Mouse (Mus musculus) kidney, postnatal 4 days (tissue): ENCODE measurements around the gene Drd5.

Source experiments
- DNase-seq, 2 experiments: peaks; one replicate each; pipeline ENCODE4 v3.0.0; 2021; ENCODE audit warnings: mixed read lengths in 2 of 2

Drd5 gene

GRCm38 (mm10) chr5:38318966-38319786, at the start of gene Drd5:
Gene Drd5, plus strand, starts transcription at chr5:38319367.
- peak in 1 of 2 experiments; percentile 12 for DNase-seq

DNA sequence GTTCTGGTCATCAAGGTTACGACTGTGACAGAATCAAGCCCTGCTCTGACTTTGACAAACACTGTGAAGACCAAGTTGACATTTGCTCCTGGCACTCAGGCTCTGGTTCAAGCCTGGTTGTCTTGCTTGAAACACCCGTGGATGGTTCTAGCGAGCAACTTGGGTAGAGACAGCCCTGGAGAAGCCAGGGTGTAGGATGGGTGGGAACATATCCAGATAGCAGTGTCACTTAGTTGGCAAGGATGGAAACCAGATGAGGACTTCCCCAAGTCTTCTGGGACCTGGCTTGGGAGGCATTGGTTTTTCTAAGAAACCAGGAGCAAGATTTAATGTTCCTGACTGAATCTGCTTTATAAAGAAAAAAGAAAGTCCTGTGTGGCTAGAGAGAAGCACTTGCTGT, 48.2 kb upstream of the Drd5 start:
- DNase-seq, result no peak

GRCm38 (mm10) chr5:38273831-38274230, 45.3 kb upstream of the Drd5 start:
- DNase-seq, result no peak

GRCm38 (mm10) chr5:38275771-38276170, 43.4 kb upstream of the Drd5 start, which contains the start of gene Otop1:
Gene Otop1, plus strand, starts transcription at chr5:38275972.
- DNase-seq, result no peak

GRCm38 (mm10) chr5:38276451-38276850, 42.7 kb upstream of the Drd5 start:
- DNase-seq, result no peak

DNA sequence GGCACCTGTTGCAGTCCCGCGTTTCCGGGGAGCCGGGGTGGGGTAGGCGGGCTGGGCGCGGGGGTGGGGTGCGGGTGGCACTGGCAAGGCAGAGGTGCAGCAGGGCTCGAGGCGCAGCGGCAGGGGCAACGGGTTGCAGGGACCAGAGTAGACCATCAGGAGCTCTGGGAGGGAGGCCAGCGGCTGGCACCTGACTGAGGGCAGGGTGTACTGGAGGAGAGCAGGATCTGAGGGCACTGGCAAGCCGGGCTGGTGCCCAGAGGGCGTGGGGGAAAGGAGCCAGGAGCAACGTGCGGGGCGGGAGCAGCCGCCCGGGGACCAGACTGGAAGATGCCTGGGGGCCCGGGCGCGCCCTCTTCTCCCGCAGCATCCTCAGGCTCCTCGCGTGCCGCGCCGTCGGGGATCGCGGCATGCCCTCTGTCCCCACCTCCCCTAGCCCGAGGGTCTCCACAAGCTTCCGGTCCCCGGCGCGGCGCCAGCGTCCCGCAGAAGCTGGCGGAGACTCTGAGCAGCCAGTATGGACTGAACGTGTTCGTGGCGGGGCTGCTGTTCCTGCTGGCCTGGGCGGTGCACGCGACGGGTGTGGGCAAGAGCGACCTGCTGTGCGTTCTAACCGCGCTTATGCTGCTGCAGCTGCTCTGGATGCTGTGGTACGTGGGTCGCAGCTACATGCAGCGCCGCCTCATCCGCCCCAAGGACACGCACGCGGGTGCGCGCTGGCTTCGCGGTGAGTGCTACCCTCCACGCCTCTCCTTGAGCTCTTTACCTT, 41.9 kb upstream of the Drd5 start:
- DNase-seq, result no peak

- no peak for DNase-seq
Observed at GRCm38 (mm10) chr5:38277936-38278600, 41.1 kb upstream of the Drd5 start.

DNA sequence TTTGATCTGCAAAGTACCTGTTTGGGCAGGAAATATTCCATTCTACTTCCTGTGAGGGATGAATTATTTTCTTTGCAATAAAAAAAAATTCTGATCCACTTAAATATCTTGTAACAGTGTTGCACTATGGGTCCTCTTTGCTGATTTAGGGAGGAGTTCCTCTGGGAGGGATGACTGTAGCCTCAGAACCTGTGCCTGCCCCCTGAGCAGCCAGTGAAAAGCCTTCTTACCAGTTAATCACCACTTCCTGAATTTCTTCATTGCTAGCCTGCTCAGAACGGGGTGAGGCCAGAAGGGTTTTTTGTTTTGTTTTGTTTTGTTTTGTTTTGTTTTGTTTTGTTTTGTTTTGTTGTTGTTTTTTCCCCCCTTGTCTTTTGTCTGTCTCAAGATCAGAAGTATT, 39.1 kb upstream of the Drd5 start:
- DNase-seq, result no peak

- DNase-seq, result no peak
Observed at GRCm38 (mm10) chr5:38285724-38286123, 33.4 kb upstream of the Drd5 start.

DNA sequence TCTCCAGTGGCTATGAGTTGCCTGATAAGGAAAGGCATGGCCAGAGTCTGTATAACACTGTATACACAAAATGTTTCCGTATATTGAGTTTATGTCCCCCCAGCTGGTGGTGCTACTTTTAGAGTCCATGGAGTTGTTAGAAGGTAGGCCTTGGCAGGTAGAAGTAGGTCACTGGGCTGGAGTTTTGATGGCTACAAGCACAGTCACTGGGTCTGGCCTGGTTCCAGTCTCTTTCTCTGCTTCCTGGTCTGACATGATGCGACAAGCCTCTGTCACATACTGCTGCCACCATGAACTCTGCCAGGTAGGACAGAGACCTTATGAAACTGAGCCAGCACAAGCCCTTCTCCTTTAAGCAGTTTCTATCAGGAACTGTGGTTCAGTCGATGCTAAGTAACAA, 30.7 kb upstream of the Drd5 start:
- DNase-seq, result no peak

GRCm38 (mm10) chr5:38301761-38302411, 17.3 kb upstream of the Drd5 start:
- DNase-seq, result no peak

- DNase-seq, result no peak
Observed at GRCm38 (mm10) chr5:38302651-38303050, 16.5 kb upstream of the Drd5 start.

- no peak for DNase-seq
Observed at GRCm38 (mm10) chr5:38305241-38305640, 13.9 kb upstream of the Drd5 start.

- DNase-seq, result peak; percentile 94 to 95
Observed at GRCm38 (mm10) chr5:38307255-38308101, 11.7 kb upstream of the Drd5 start.

GRCm38 (mm10) chr5:38308873-38309272, 10.3 kb upstream of the Drd5 start:
- peak; percentile 79 to 80 for DNase-seq

DNA sequence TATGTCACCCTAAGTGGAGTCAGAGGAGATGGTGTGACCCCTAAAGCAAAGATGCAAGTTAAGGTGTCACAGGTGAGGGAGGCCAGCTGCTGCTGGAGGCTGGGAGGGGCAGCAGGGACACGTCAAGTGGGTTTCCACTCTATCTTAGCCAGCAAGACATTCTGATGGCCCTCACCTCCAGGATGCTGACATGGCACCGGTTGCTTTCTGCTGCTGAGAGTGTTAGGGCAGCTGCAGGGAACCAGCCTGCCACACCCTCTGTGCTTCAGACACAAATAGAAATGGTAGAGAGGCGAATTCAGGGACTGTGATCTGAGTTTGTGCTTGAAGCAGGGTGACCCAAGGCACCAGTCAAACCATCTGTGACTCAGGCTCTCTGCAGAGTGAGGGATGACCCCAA, 9.4 kb upstream of the Drd5 start:
- no peak for DNase-seq

DNA sequence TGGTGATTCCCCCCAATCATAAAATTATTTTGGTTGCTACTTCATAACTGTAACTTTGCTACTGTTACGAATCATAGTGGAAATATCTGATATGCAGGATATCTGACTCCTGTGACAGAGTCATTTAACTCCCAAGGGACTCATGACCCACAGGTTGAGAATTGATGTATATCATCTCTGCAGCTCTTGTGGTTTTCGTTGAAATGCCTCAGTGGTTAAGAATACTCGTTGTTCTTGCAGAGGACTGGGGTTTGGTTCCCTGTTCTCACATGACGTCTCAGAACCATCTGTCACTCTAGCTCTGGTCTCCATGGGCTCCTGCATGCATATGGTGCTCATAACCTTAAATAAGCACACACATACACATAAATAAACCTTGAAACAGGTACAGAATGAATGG, 14.2 kb downstream of the Drd5 start:
- no peak for DNase-seq

- no peak for DNase-seq
Observed at GRCm38 (mm10) chr5:38334582-38334981, 15.4 kb downstream of the Drd5 start.

DNA sequence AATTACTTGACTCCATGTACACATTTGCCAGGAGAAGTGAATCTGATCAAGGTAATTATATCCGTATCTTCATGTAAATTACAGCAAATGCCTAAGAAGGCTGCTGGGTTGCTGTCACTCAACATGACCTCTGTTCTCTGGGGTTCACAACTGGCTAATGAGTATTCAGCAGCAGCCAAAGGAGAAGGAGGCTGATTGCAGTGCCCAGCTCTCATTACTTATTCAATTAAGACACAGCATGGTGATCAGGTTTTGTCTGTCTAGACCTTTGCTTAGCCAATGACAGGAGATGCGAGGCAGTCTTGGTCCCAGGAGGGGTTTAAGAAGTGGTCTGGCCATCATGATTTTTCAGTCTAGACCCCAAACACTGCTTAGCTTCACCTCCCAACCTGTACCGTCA, 23.9 kb downstream of the Drd5 start:
- DNase-seq, result no peak

- DNase-seq, result peak; percentile 79 to 81
Observed at GRCm38 (mm10) chr5:38346646-38347432, 27.7 kb downstream of the Drd5 start.

DNA sequence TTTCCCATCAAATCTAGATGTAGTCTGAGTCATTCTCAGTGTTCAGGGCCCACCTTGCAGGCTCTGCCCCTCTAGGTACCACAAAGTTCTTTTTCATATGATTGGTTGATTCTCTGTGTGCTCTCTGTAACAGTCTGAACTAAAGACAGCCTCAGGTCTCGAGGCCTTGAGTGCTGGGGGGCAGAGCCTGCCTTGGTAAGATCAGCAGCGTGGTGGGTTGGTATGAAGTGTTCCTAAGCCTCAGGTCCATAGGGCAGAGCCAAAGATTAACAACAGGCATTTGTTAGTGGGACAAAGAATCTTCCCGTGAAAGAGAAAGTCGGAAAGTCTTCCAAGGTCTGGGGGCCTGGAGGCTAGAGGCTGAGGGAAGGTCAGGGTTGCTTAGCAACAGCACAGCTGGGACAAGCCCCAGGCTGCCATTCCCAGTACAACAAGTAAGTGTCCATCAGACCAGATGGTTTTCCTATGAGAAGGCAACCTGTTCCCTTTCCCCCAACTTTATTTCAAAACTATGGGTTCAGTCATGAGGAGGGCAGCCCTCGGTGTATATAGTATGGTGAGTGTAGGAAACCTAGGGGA, 31.3 kb downstream of the Drd5 start:
- no peak for DNase-seq
